Mouse (Mus musculus) forebrain, embryonic 11.5 days (tissue): Measurements from ENCODE around the gene Nenf. TPM values are rescaled to one million over a fixed set of nuclear protein-coding genes. Genes with fewer than 3 reads are reported as not detected.

Experiments used
- ATAC-seq: fragments of 200-750 bp; cut with Nextera tagmentation; replicated peaks from 2 replicates; pipeline ENCODE4 v1.8.0; 2017; ENCODE audit warnings: moderate TSS enrichment; ENCODE audit not compliant: low FRiP score
- DNase-seq: peaks from one replicate; pipeline ENCODE4 v3.0.0-alpha.2; 2017; ENCODE audit warnings: low spot score
- H3K27ac ChIP-seq: fragments of 300-500 bp; sonication (generic); 2 replicates; pipeline ENCODE4 v1.5.1; 2014; ENCODE audit warnings: low read depth, low read length
- H3K27me3 ChIP-seq: fragments of 300-500 bp; sonication (generic); 2 replicates; pipeline ENCODE4 v1.6.1; 2014; ENCODE audit warnings: mild to moderate bottlenecking, low read length, mixed read lengths; ENCODE audit not compliant: control insufficient read depth, insufficient read depth
- H3K36me3 ChIP-seq: fragments of 300-500 bp; sonication (generic); 2 replicates; pipeline ENCODE4 v1.6.1; 2014; ENCODE audit warnings: mild to moderate bottlenecking, low read length, moderate library complexity, mixed read lengths; ENCODE audit not compliant: control insufficient read depth, insufficient read depth
- H3K4me1 ChIP-seq: fragments of 300-500 bp; sonication (generic); replicated peaks from 2 replicates; pipeline ENCODE4 v1.6.1; 2014; ENCODE audit warnings: low read length, mixed read lengths; ENCODE audit not compliant: control insufficient read depth, insufficient read depth
- H3K4me2 ChIP-seq: fragments of 300-500 bp; sonication (generic); 2 replicates; pipeline ENCODE4 v1.6.1; 2014; ENCODE audit warnings: low read depth, mild to moderate bottlenecking, low read length, moderate library complexity, mixed read lengths; ENCODE audit not compliant: severe bottlenecking
- H3K4me3 ChIP-seq: fragments of 300-500 bp; sonication (generic); 2 replicates; pipeline ENCODE4 v1.5.1; 2014; ENCODE audit warnings: low read depth, low read length
- H3K9ac ChIP-seq: fragments of 300-500 bp; sonication (generic); 2 replicates; pipeline ENCODE4 v1.6.1; 2014; ENCODE audit warnings: low read length
- H3K9me3 ChIP-seq: fragments of 300-500 bp; sonication (generic); 2 replicates; pipeline ENCODE4 v1.6.1; 2016; ENCODE audit warnings: low read length, mixed read lengths; ENCODE audit not compliant: control insufficient read depth
- WGBS: fragments of 180-500 bp; shearing (Covaris S2); extraction: QIAGEN DNeasy Blood & Tissue Kit; methylation state at CpG from one replicate; pipeline ENCODE4 v1.1.7; 2014; 5-methylcytosine and 5-hydroxymethylcytosine counted together
- polyA plus RNA-seq: library from polyadenylated mRNA; unstranded; fragments of >200 nt; fragmentation: Nextera tagmentation; extraction: Ambion mirVana; gene quantifications from 2 replicates; pipeline ENCODE4 v1.2.1, GENCODE M21; 2014

Gene Nenf
- polyA plus RNA-seq, 1 experiment from 2014 or later, result 57.6 TPM

- ATAC-seq (no peak), DNase-seq (no peak)
- no peaks in the 10 kb centered on the region for H3K27me3 ChIP-seq
- 75% methylated on average over 6 of the region's 6 CpGs for WGBS
- no peak overlapping the region; the same call in 1 of the 2 replicates for H3K9ac ChIP-seq
- H3K4me3 ChIP-seq, result peak overlapping the region; percentile 47
- peaks cover 2% of the 10 kb centered on the region; the same call in 1 of the 2 replicates for H3K4me1 ChIP-seq
- no peak overlapping the region; the same call in 1 of the 2 replicates for H3K4me2 ChIP-seq
- no peaks in the 10 kb centered on the region for H3K36me3 ChIP-seq
- H3K27ac ChIP-seq, result no peak overlapping the region
- H3K9me3 ChIP-seq, result no peaks in the 10 kb centered on the region
Measured at GRCm38 (mm10) chr1:191313158-191313557, 4.8 kb downstream of the Nenf start.

GRCm38 (mm10) chr1:191312513-191312941 lies 5.5 kb downstream of the Nenf start:
- H3K27ac ChIP-seq, result no peak overlapping the region
- peak; percentile 90 for ATAC-seq
- DNase-seq, result peak; percentile 90
- H3K36me3 ChIP-seq, result no peaks in the 10 kb centered on the region
- no peaks in the 10 kb centered on the region for H3K9me3 ChIP-seq
- under 1% methylated on average over 14 of the region's 14 CpGs for WGBS
- H3K4me1 ChIP-seq, result peaks cover 2% of the 10 kb centered on the region; the same call in 1 of the 2 replicates
- peak overlapping the region; percentile 58 for H3K4me2 ChIP-seq
- H3K9ac ChIP-seq, result peak overlapping the region; percentile 57
- H3K4me3 ChIP-seq, result peak overlapping the region; percentile 47
- no peaks in the 10 kb centered on the region for H3K27me3 ChIP-seq

- Histone ChIP-seq H3K9ac (no peak overlapping the region), H3K27me3 (no peaks in the 10 kb centered on the region), H3K4me2 (no peak overlapping the region), H3K4me3 (no peak overlapping the region), H3K27ac (no peak overlapping the region), H3K9me3 (no peaks in the 10 kb centered on the region), H3K4me1 (no peaks in the 10 kb centered on the region), H3K36me3 (no peaks in the 10 kb centered on the region)
- DNase-seq, result no peak
- no peak for ATAC-seq
- 72% methylated on average over 4 of the region's 4 CpGs for WGBS
Measured at GRCm38 (mm10) chr1:191311296-191311898, 6.6 kb downstream of the Nenf start.

GRCm38 (mm10) chr1:191307766-191308455 lies 10.1 kb downstream of the Nenf start:
- H3K4me3 ChIP-seq, result no peak overlapping the region
- no peak overlapping the region for H3K27ac ChIP-seq
- H3K36me3 ChIP-seq, result no peaks in the 10 kb centered on the region
- WGBS, result 79% methylated on average over 9 of the region's 9 CpGs
- DNase-seq, result no peak
- H3K27me3 ChIP-seq, result no peaks in the 10 kb centered on the region
- ATAC-seq, result no peak
- H3K9me3 ChIP-seq, result no peaks in the 10 kb centered on the region
- H3K4me2 ChIP-seq, result no peak overlapping the region
- no peaks in the 10 kb centered on the region for H3K4me1 ChIP-seq
- H3K9ac ChIP-seq, result no peak overlapping the region

- H3K9me3 ChIP-seq, result no peaks in the 10 kb centered on the region
- ATAC-seq (no peak), DNase-seq (no peak)
- H3K27ac ChIP-seq, result no peak overlapping the region
- H3K36me3 ChIP-seq, result no peaks in the 10 kb centered on the region
- H3K9ac ChIP-seq, result no peak overlapping the region
- H3K4me3 ChIP-seq, result no peak overlapping the region
- no peaks in the 10 kb centered on the region for H3K4me1 ChIP-seq
- 91% methylated on average over 9 of the region's 9 CpGs for WGBS
- H3K27me3 ChIP-seq, result no peaks in the 10 kb centered on the region
- no peak overlapping the region for H3K4me2 ChIP-seq
Measured at GRCm38 (mm10) chr1:191306316-191306715, 11.7 kb downstream of the Nenf start.

GRCm38 (mm10) chr1:191305610-191306009 lies 12.4 kb downstream of the Nenf start:
- ATAC-seq, result no peak
- 70% methylated on average over 7 of the region's 7 CpGs for WGBS
- Histone ChIP-seq H3K4me1 (no peaks in the 10 kb centered on the region), H3K4me2 (no peak overlapping the region), H3K27ac (no peak overlapping the region), H3K36me3 (no peaks in the 10 kb centered on the region), H3K4me3 (no peak overlapping the region), H3K9ac (no peak overlapping the region), H3K9me3 (no peaks in the 10 kb centered on the region), H3K27me3 (no peaks in the 10 kb centered on the region)
- DNase-seq, result no peak

GRCm38 (mm10) chr1:191304216-191304615 lies 13.8 kb downstream of the Nenf start:
- 72% methylated on average over 6 of the region's 6 CpGs for WGBS

GRCm38 (mm10) chr1:191303736-191304135 lies 14.3 kb downstream of the Nenf start:
- DNase-seq (no peak), ATAC-seq (no peak)
- Histone ChIP-seq H3K4me1 (no peaks in the 10 kb centered on the region), H3K27ac (no peak overlapping the region), H3K9me3 (no peaks in the 10 kb centered on the region), H3K4me2 (no peak overlapping the region), H3K36me3 (no peaks in the 10 kb centered on the region), H3K4me3 (no peak overlapping the region), H3K27me3 (no peaks in the 10 kb centered on the region), H3K9ac (no peak overlapping the region)
- WGBS, result 74% methylated on average over 3 of the region's 3 CpGs

More at GRCm38 (mm10) chr1:191304216-191304615, 13.8 kb downstream of the Nenf start:
- no peak overlapping the region for H3K4me2 ChIP-seq
- H3K4me3 ChIP-seq, result no peak overlapping the region
- no peak overlapping the region for H3K27ac ChIP-seq
- H3K36me3 ChIP-seq, result no peaks in the 10 kb centered on the region
- no peaks in the 10 kb centered on the region for H3K27me3 ChIP-seq
- DNase-seq (no peak), ATAC-seq (no peak)
- no peak overlapping the region for H3K9ac ChIP-seq
- no peaks in the 10 kb centered on the region for H3K9me3 ChIP-seq
- no peaks in the 10 kb centered on the region for H3K4me1 ChIP-seq

- no peaks in the 10 kb centered on the region for H3K4me1 ChIP-seq
- ATAC-seq, result no peak
- H3K27me3 ChIP-seq, result no peaks in the 10 kb centered on the region
- no peak overlapping the region for H3K27ac ChIP-seq
- no peaks in the 10 kb centered on the region for H3K36me3 ChIP-seq
- WGBS, result 35% methylated on average over 4 of the region's 4 CpGs
- H3K4me2 ChIP-seq, result no peak overlapping the region
- DNase-seq, result no peak
- no peaks in the 10 kb centered on the region for H3K9me3 ChIP-seq
- H3K4me3 ChIP-seq, result no peak overlapping the region
- H3K9ac ChIP-seq, result no peak overlapping the region
Measured at GRCm38 (mm10) chr1:191301903-191302302, 16.1 kb downstream of the Nenf start.
